Mouse (Mus musculus) ZHBTc4 (cell line): ENCODE measurements around the gene Smpd4.
A peak's percentile ranks its signal among the peaks of the same experiment; 100 is the strongest.
"Not testable (repeated sequence)": the region's sequence is repeated elsewhere in the genome, so short reads cannot be mapped to it uniquely, and the experiment has no call there.

Experiments used
- DNase-seq: peaks from one replicate; pipeline ENCODE4 v3.0.0-alpha.2; 2011; ENCODE audit warnings: low read depth, low spot score

Smpd4 gene

GRCm38 (mm10) chr16:17619198-17620105, at the start of gene Smpd4:
Gene Smpd4 (plus strand): TSS chr16:17619354.
- DNase-seq: peak; percentile 94

- peak; percentile 59 for DNase-seq
These were observed 43.0 kb upstream of the Smpd4 start for GRCm38 (mm10) chr16:17575870-17576824.

GRCm38 (mm10) chr16:17576825-17577215, 42.3 kb upstream of the Smpd4 start:
- DNase-seq: no peak

GRCm38 (mm10) chr16:17583064-17583463, 36.1 kb upstream of the Smpd4 start, which contains the start of gene Slc7a4:
Gene Slc7a4 (minus strand): TSS chr16:17583214.
- DNase-seq: peak; percentile 92

- DNase-seq: no peak
These were observed 34.6 kb upstream of the Smpd4 start for GRCm38 (mm10) chr16:17584555-17584954.

GRCm38 (mm10) chr16:17590731-17591130, 28.4 kb upstream of the Smpd4 start:
- DNase-seq: no peak

GRCm38 (mm10) chr16:17600944-17601562, 18.1 kb upstream of the Smpd4 start:
- DNase-seq: peak; percentile 47

- DNase-seq: no peak
These were observed 14.2 kb upstream of the Smpd4 start for GRCm38 (mm10) chr16:17604941-17605340.

- no peak for DNase-seq
These were observed 13.5 kb upstream of the Smpd4 start for GRCm38 (mm10) chr16:17605684-17606083.

- no peak for DNase-seq
These were observed 7.8 kb upstream of the Smpd4 start for GRCm38 (mm10) chr16:17611383-17611782.

- DNase-seq: not testable (repeated sequence)
These were observed 4.4 kb upstream of the Smpd4 start for GRCm38 (mm10) chr16:17614740-17615139.

GRCm38 (mm10) chr16:17616212-17616611, 2.9 kb upstream of the Smpd4 start:
- DNase-seq: no peak

- DNase-seq: peak; percentile 93
These were observed 1.1 kb upstream of the Smpd4 start for GRCm38 (mm10) chr16:17617922-17618565.

GRCm38 (mm10) chr16:17621936-17622335, 2.8 kb downstream of the Smpd4 start:
- no peak for DNase-seq

- peak; percentile 48 for DNase-seq
These were observed 6.5 kb downstream of the Smpd4 start for GRCm38 (mm10) chr16:17625488-17626268.

- DNase-seq: no peak
These were observed 7.1 kb downstream of the Smpd4 start for GRCm38 (mm10) chr16:17626269-17626555.

GRCm38 (mm10) chr16:17632580-17632979, 13.4 kb downstream of the Smpd4 start:
- no peak for DNase-seq

GRCm38 (mm10) chr16:17633481-17634181, 14.5 kb downstream of the Smpd4 start:
- DNase-seq: peak; percentile 59

GRCm38 (mm10) chr16:17636904-17637303, 17.8 kb downstream of the Smpd4 start:
- no peak for DNase-seq

- peak; percentile 30 for DNase-seq
These were observed 18.5 kb downstream of the Smpd4 start for GRCm38 (mm10) chr16:17637610-17638009.
